Mouse (Mus musculus): ENCODE measurements around the gene Arl4d. TPM values are rescaled to one million over a fixed set of nuclear protein-coding genes. Genes with fewer than 3 reads are reported as not detected.
A peak's percentile ranks its signal among the peaks of the same experiment; 100 is the strongest.

Arl4d gene
- polyA plus RNA-seq, 1 experiment = 2.5 TPM

GRCm38 (mm10) chr11:101663229-101664027 lies 1.9 kb upstream of the Arl4d start:
- Histone ChIP-seq H3K36me3 (ENCODE audit: control insufficient read depth, insufficient read depth) (no peaks in the 10 kb centered on the region), H3K4me3 (ENCODE audit: insufficient read depth, poor library complexity, severe bottlenecking) (no peak overlapping the region), H3ac (ENCODE audit: control insufficient read depth, insufficient read length, low read depth) (no peak overlapping the region), H3K79me2 (ENCODE audit: control insufficient read depth, insufficient read depth) (no peaks in the 10 kb centered on the region), H3K27me3 (ENCODE audit: control insufficient read depth, insufficient read depth, insufficient read length) (no peaks in the 10 kb centered on the region), H3K79me3 (ENCODE audit: low read depth) (no peaks in the 10 kb centered on the region)
- TF ChIP-seq MYOG (IDR thresholded peaks at IDR 0.05; ENCODE audit: control insufficient read depth, extremely low read depth, insufficient read length) = no peak
- no peak for TF ChIP-seq USF1 (IDR thresholded peaks at IDR 0.05; ENCODE audit: low read depth)
- no peak for TF ChIP-seq MAX (IDR thresholded peaks at IDR 0.05)
- TF ChIP-seq MYOD1 (IDR thresholded peaks at IDR 0.05; ENCODE audit: control insufficient read depth, insufficient read length, low read depth) = no peak
- no peak for TF ChIP-seq CTCF (IDR thresholded peaks at IDR 0.05; ENCODE audit: control insufficient read depth, insufficient read depth, insufficient read length)
- TF ChIP-seq CEBPB (IDR thresholded peaks at IDR 0.05; ENCODE audit: low read depth) = no peak
- TF ChIP-seq FOSL1 (IDR thresholded peaks at IDR 0.05; ENCODE audit: insufficient read depth, low read length, poor library complexity, severe bottlenecking) = no peak

- TF ChIP-seq MYOG (IDR thresholded peaks at IDR 0.05; ENCODE audit: control insufficient read depth, extremely low read depth, insufficient read length) (no peak), CEBPB (IDR thresholded peaks at IDR 0.05; ENCODE audit: low read depth) (no peak), MYOD1 (IDR thresholded peaks at IDR 0.05; ENCODE audit: control insufficient read depth, insufficient read length, low read depth) (no peak), USF1 (IDR thresholded peaks at IDR 0.05; ENCODE audit: low read depth) (no peak), FOSL1 (IDR thresholded peaks at IDR 0.05; ENCODE audit: insufficient read depth, low read length, poor library complexity, severe bottlenecking) (no peak)
- no peaks in the 10 kb centered on the region for H3K36me3 ChIP-seq (ENCODE audit: control insufficient read depth, insufficient read depth)
- H3K4me3 ChIP-seq (ENCODE audit: insufficient read depth, poor library complexity, severe bottlenecking) = peak overlapping the region; percentile 38
- H3K79me2 ChIP-seq (ENCODE audit: control insufficient read depth, insufficient read depth) = no peaks in the 10 kb centered on the region
- no peaks in the 10 kb centered on the region for H3K27me3 ChIP-seq (ENCODE audit: control insufficient read depth, insufficient read depth, insufficient read length)
- H3K79me3 ChIP-seq (ENCODE audit: low read depth) = no peaks in the 10 kb centered on the region
- H3ac ChIP-seq (ENCODE audit: control insufficient read depth, insufficient read length, low read depth) = peak overlapping the region; percentile 62
These were observed 273 bp downstream of the Arl4d start for GRCm38 (mm10) chr11:101665636-101665992.

GRCm38 (mm10) chr11:101666626-101667345 lies 1.4 kb downstream of the Arl4d start:
- TF ChIP-seq CEBPB (IDR thresholded peaks at IDR 0.05; ENCODE audit: low read depth) (no peak), MYOG (IDR thresholded peaks at IDR 0.05; ENCODE audit: control insufficient read depth, extremely low read depth, insufficient read length) (no peak), USF1 (IDR thresholded peaks at IDR 0.05; ENCODE audit: low read depth) (no peak), CTCF (IDR thresholded peaks at IDR 0.05; ENCODE audit: control insufficient read depth, insufficient read depth, insufficient read length) (no peak)
- no peaks in the 10 kb centered on the region for H3K36me3 ChIP-seq (ENCODE audit: control insufficient read depth, insufficient read depth)
- H3ac ChIP-seq (ENCODE audit: control insufficient read depth, insufficient read length, low read depth) = no peak overlapping the region
- H3K79me2 ChIP-seq (ENCODE audit: control insufficient read depth, insufficient read depth) = no peaks in the 10 kb centered on the region
- no peak overlapping the region for H3K4me3 ChIP-seq (ENCODE audit: insufficient read depth, poor library complexity, severe bottlenecking)
- H3K79me3 ChIP-seq (ENCODE audit: low read depth) = no peaks in the 10 kb centered on the region
- no peaks in the 10 kb centered on the region for H3K27me3 ChIP-seq (ENCODE audit: control insufficient read depth, insufficient read depth, insufficient read length)

- Histone ChIP-seq H3K36me3 (ENCODE audit: control insufficient read depth, insufficient read depth) (no peaks in the 10 kb centered on the region), H3ac (ENCODE audit: control insufficient read depth, insufficient read length, low read depth) (no peak overlapping the region), H3K4me3 (ENCODE audit: insufficient read depth, poor library complexity, severe bottlenecking) (no peak overlapping the region), H3K27me3 (ENCODE audit: control insufficient read depth, insufficient read depth, insufficient read length) (no peaks in the 10 kb centered on the region), H3K79me2 (ENCODE audit: control insufficient read depth, insufficient read depth) (no peaks in the 10 kb centered on the region), H3K79me3 (ENCODE audit: low read depth) (no peaks in the 10 kb centered on the region)
- TF ChIP-seq MYOG (IDR thresholded peaks at IDR 0.05; ENCODE audit: control insufficient read depth, extremely low read depth, insufficient read length) = no peak
- no peak for TF ChIP-seq MYOD1 (IDR thresholded peaks at IDR 0.05; ENCODE audit: control insufficient read depth, insufficient read length, low read depth)
- TF ChIP-seq CTCF (IDR thresholded peaks at IDR 0.05; ENCODE audit: control insufficient read depth, insufficient read depth, insufficient read length) = no peak
- TF ChIP-seq USF1 (IDR thresholded peaks at IDR 0.05; ENCODE audit: low read depth) = no peak
- no peak for TF ChIP-seq CEBPB (IDR thresholded peaks at IDR 0.05; ENCODE audit: low read depth)
- TF ChIP-seq FOSL1 (IDR thresholded peaks at IDR 0.05; ENCODE audit: insufficient read depth, low read length, poor library complexity, severe bottlenecking) = no peak
- no peak for TF ChIP-seq MAX (IDR thresholded peaks at IDR 0.05)
These were observed 2.7 kb downstream of the Arl4d start for GRCm38 (mm10) chr11:101667871-101668532.

- H3K79me2 ChIP-seq (ENCODE audit: control insufficient read depth, insufficient read depth) = no peaks in the 10 kb centered on the region
- H3ac ChIP-seq (ENCODE audit: control insufficient read depth, insufficient read length, low read depth) = no peak overlapping the region
- H3K4me3 ChIP-seq (ENCODE audit: insufficient read depth, poor library complexity, severe bottlenecking) = no peak overlapping the region
- H3K79me3 ChIP-seq (ENCODE audit: low read depth) = no peaks in the 10 kb centered on the region
- TF ChIP-seq CTCF (IDR thresholded peaks at IDR 0.05; ENCODE audit: control insufficient read depth, insufficient read depth, insufficient read length) (no peak), MAX (IDR thresholded peaks at IDR 0.05) (no peak)
- no peaks in the 10 kb centered on the region for H3K36me3 ChIP-seq (ENCODE audit: control insufficient read depth, insufficient read depth)
- H3K27me3 ChIP-seq (ENCODE audit: control insufficient read depth, insufficient read depth, insufficient read length) = no peaks in the 10 kb centered on the region
These were observed 3.4 kb downstream of the Arl4d start for GRCm38 (mm10) chr11:101668546-101669261.
